Mouse (Mus musculus): ENCODE results near the gene Taf3. TPM values are rescaled to one million over a fixed set of nuclear protein-coding genes. Genes with fewer than 3 reads are reported as not detected.

The Taf3 gene
- total RNA-seq, 1 experiment = 7.8 TPM

DNA sequence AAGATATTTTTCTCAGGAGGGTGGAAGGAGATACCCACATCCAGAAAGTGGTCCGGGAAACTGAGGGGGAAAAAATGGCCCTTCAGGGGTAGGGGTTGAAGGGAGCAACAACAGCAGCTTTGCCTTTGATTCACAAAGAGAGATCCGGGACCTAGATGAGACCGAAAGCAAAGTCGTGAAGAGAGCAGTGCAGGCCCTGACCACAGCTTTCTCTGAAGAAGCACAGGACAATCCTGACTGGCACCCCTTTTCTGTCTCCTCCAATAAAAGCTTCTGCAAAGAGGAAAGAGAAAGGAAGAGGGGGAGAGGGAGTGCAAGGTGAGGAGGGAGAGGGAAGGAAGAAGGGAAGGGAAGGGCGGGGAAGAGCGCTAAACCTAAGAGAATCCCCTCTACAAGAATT is 176.6 kb downstream of the Taf3 start:
- in situ Hi-C loops (cut with MboI; ENCODE audit: low sequenced_read_pairs in 2 of 2, unreplicated experiment in 2 of 2) = no loop called here
- Histone ChIP-seq H3K27ac (ENCODE audit: insufficient read depth, low read depth, low read length, poor library complexity, severe bottlenecking) (no peak overlapping the region), H3K36me3 (ENCODE audit: control insufficient read depth, insufficient read depth, low read length, poor library complexity, severe bottlenecking) (no peaks in the 10 kb centered on the region), H3K4me1 (ENCODE audit: control insufficient read depth in 2 of 2, insufficient read depth in 2 of 2, low read length in 2 of 2, poor library complexity in 1 of 2) (0 out of 4 replicates have a peak, but pooled peaks cover 0 to 3% of the 10 kb centered on the region in 2 experiments), H3K9ac (ENCODE audit: insufficient read depth, low read depth, low read length, poor library complexity, severe bottlenecking) (no peak overlapping the region), H3K9me3 (ENCODE audit: control insufficient read depth, insufficient read depth, low read depth, low read length) (no peaks in the 10 kb centered on the region), H3K4me3 (ENCODE audit: insufficient read depth in 1 of 2, low read depth in 1 of 2, low read length in 2 of 2, poor library complexity in 1 of 2, severe bottlenecking in 1 of 2) (no peak overlapping the region)
- no peak for DNase-seq (ENCODE audit: low read depth, low spot score)
- TF ChIP-seq ZC3H11A (IDR thresholded peaks at IDR 0.05; ENCODE audit: borderline replicate concordance, low read depth, low read length) (no peak), ZNF384 (IDR thresholded peaks at IDR 0.05; ENCODE audit: low read depth, low read length) (no peak), MAFK (IDR thresholded peaks at IDR 0.05; ENCODE audit: insufficient read depth, low read depth, low read length) (no peak)

DNA sequence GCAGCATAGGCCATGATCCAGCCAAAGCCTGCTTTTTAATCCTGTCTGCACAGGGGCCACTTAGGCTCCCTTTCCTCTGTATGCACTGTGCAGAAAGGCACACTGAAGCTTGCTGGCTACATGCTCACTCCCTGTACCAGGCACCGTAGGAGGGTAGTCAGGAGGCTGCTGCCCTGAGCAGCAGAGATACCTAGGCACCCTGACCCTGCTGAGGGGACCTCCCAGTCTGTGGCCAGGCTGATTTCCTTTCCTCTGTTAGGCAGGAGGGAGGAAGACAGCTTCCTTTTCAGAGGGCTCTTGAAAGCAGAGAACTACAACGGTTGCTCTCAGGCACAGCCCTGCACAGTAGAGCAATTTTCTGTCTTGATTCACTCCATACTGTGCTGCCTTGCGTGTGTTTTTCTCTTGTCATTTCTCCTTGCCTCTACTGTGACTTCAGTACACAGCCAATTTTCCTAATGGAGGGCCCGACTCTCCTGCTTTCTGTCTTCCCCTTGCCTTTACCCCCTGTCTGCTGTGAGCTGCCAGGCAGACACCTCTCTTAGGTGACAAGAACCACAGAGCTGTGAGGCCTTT is 177.2 kb downstream of the Taf3 start:
- no peak overlapping the region for H3K27ac ChIP-seq (ENCODE audit: insufficient read depth, low read depth, low read length, poor library complexity, severe bottlenecking)
- DNase-seq (ENCODE audit: low read depth, low spot score) = no peak

DNA sequence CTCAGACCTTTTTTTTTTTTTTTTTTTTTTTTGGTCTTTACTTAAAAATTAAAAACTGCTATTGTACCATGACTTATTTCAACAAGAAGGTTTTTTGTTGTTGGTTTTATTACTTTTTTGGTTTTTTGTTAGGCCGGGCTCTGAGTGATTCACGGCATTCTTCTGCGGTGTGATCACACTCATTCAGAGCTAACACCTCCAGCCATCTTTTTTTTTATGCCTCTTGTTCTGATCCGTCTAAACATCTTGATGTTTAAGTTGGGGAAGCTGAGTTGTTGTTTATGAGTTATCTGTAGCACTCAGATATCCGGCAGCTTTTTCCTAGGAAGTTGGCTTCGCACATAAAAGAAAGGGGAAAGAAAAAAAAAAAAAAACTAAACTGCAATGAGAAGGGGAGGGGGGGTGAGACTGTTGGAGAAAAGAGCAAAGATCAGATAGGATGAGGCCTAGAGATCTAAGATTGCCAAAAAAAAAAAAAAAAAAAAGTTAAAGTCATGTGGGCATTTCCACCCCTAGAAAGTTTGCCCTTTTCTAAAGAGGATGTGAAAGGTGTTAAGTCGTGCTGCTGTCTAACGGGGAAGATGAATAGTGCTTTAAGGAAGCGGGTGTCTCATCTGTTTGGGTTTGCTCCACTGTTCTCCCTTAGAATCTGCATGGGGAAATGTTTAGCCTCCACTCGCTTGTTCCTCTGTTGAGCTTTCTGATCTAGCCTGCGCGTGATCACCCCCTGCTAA is 181.1 kb downstream of the Taf3 start:
- Histone ChIP-seq H3K9ac (ENCODE audit: insufficient read depth, low read depth, low read length, poor library complexity, severe bottlenecking) (no peak overlapping the region), H3K4me3 (ENCODE audit: insufficient read depth in 1 of 2, low read depth in 1 of 2, low read length in 2 of 2, poor library complexity in 1 of 2, severe bottlenecking in 1 of 2) (no peak overlapping the region), H3K4me1 (ENCODE audit: control insufficient read depth in 2 of 2, insufficient read depth in 2 of 2, low read length in 2 of 2, poor library complexity in 1 of 2) (peaks cover 0 to 3% of the 10 kb centered on the region in 2 experiments; a peak in 2 of 4 replicates), H3K36me3 (ENCODE audit: control insufficient read depth, insufficient read depth, low read length, poor library complexity, severe bottlenecking) (no peaks in the 10 kb centered on the region), H3K27ac (ENCODE audit: insufficient read depth, low read depth, low read length, poor library complexity, severe bottlenecking) (no peak overlapping the region), H3K9me3 (ENCODE audit: control insufficient read depth, insufficient read depth, low read depth, low read length) (no peaks in the 10 kb centered on the region)
- DNase-seq (ENCODE audit: low read depth, low spot score) = no peak
- in situ Hi-C loops (cut with MboI; ENCODE audit: low sequenced_read_pairs in 2 of 2, unreplicated experiment in 2 of 2) = no loop called here
- TF ChIP-seq CHD2 (IDR thresholded peaks at IDR 0.05; ENCODE audit: low read depth, low read length) = no peak
- no peak for TF ChIP-seq ZNF384 (IDR thresholded peaks at IDR 0.05; ENCODE audit: low read depth, low read length)
- TF ChIP-seq MAFK (IDR thresholded peaks at IDR 0.05; ENCODE audit: insufficient read depth, low read depth, low read length) = no peak
- TF ChIP-seq HCFC1 (IDR thresholded peaks at IDR 0.05; ENCODE audit: borderline replicate concordance, insufficient read depth, low read length) = no peak
- TF ChIP-seq ZC3H11A (IDR thresholded peaks at IDR 0.05; ENCODE audit: borderline replicate concordance, low read depth, low read length) = no peak

More for the DNA sequence above, 177.2 kb downstream of the Taf3 start:
- H3K4me3 ChIP-seq (ENCODE audit: insufficient read depth in 1 of 2, low read depth in 1 of 2, low read length in 2 of 2, poor library complexity in 1 of 2, severe bottlenecking in 1 of 2) = no peak overlapping the region
- TF ChIP-seq HCFC1 (IDR thresholded peaks at IDR 0.05; ENCODE audit: borderline replicate concordance, insufficient read depth, low read length) (no peak), CHD2 (IDR thresholded peaks at IDR 0.05; ENCODE audit: low read depth, low read length) (no peak), ZNF384 (IDR thresholded peaks at IDR 0.05; ENCODE audit: low read depth, low read length) (no peak), MAFK (IDR thresholded peaks at IDR 0.05; ENCODE audit: insufficient read depth, low read depth, low read length) (no peak), ZC3H11A (IDR thresholded peaks at IDR 0.05; ENCODE audit: borderline replicate concordance, low read depth, low read length) (no peak)
- 0 out of 4 replicates have a peak, but pooled peaks cover 0 to 3% of the 10 kb centered on the region in 2 experiments for H3K4me1 ChIP-seq (ENCODE audit: control insufficient read depth in 2 of 2, insufficient read depth in 2 of 2, low read length in 2 of 2, poor library complexity in 1 of 2)
- H3K9ac ChIP-seq (ENCODE audit: insufficient read depth, low read depth, low read length, poor library complexity, severe bottlenecking) = no peak overlapping the region
- in situ Hi-C loops (cut with MboI; ENCODE audit: low sequenced_read_pairs in 2 of 2, unreplicated experiment in 2 of 2) = no loop called here
- no peaks in the 10 kb centered on the region for H3K9me3 ChIP-seq (ENCODE audit: control insufficient read depth, insufficient read depth, low read depth, low read length)
- H3K36me3 ChIP-seq (ENCODE audit: control insufficient read depth, insufficient read depth, low read length, poor library complexity, severe bottlenecking) = no peaks in the 10 kb centered on the region

Other genes starting within 250 kb of the Taf3 start
- gene 4930412O13Rik, start 167.3 kb downstream of the Taf3 start, total RNA-seq (2012; rRNA removed) = 0.54 TPM in 1 of 2 replicates, not detected in the other
- gene 9230102O04Rik, start 159.1 kb downstream of the Taf3 start, total RNA-seq (2012; rRNA removed) = not detected in 2 replicates
- gene Gata3, start 158.6 kb downstream of the Taf3 start, total RNA-seq (2012; rRNA removed) = 0.37 and 2.2 TPM in 2 replicates
- 285 and 386 TPM in 2 replicates for gene Atp5c1, start 31.9 kb upstream of the Taf3 start, total RNA-seq (2012; rRNA removed)
- 11.4 and 18.9 TPM in 2 replicates for gene Kin, start 32.0 kb upstream of the Taf3 start, total RNA-seq (2012; rRNA removed)
- gene Itih2, start 82.8 kb upstream of the Taf3 start, total RNA-seq (2012; rRNA removed) = not detected in 2 replicates
- gene Itih5, start 105.0 kb upstream of the Taf3 start, total RNA-seq (2012; rRNA removed) = 0.63 and 0.76 TPM in 2 replicates

Measured in ES-E14 (cell line).